Mouse (Mus musculus) embryonic facial prominence, embryonic 14.5 days (tissue): ENCODE results near the gene Slc16a11. TPM values are rescaled to one million over a fixed set of nuclear protein-coding genes. Genes with fewer than 3 reads are reported as not detected.
A peak's percentile ranks its signal among the peaks of the same experiment; 100 is the strongest.

Experiments
- ATAC-seq: fragments of 200-750 bp; cut with Nextera tagmentation; 2 replicates; pipeline ENCODE4 v1.8.0; 2017; ENCODE audit warnings: low read depth, moderate number of reproducible peaks, moderate TSS enrichment
- DNase-seq: peaks from one replicate; pipeline ENCODE4 v3.0.0-alpha.2; 2015; ENCODE audit warnings: low spot score
- H3K27ac ChIP-seq: fragments of 300-500 bp; sonication (generic); replicated peaks from 2 replicates; pipeline ENCODE4 v1.5.1; 2014; ENCODE audit warnings: low read depth, mild to moderate bottlenecking, low read length, moderate library complexity
- H3K27me3 ChIP-seq: fragments of 300-500 bp; sonication (generic); replicated peaks from 2 replicates; pipeline ENCODE4 v1.6.1; 2014; ENCODE audit warnings: low read length; ENCODE audit not compliant: control insufficient read depth, insufficient read depth
- H3K36me3 ChIP-seq: fragments of 300-500 bp; sonication (generic); 2 replicates; pipeline ENCODE4 v1.6.1; 2014; ENCODE audit warnings: low read length, mixed read lengths; ENCODE audit not compliant: control insufficient read depth, insufficient read depth
- H3K4me1 ChIP-seq: fragments of 300-500 bp; sonication (generic); 2 replicates; pipeline ENCODE4 v1.6.1; 2014; ENCODE audit warnings: antibody characterized with exemption, low read length; ENCODE audit not compliant: control insufficient read depth, insufficient read depth
- H3K4me2 ChIP-seq: fragments of 300-500 bp; sonication (generic); 2 replicates; pipeline ENCODE4 v1.6.1; 2014; ENCODE audit warnings: low read depth, mild to moderate bottlenecking, low read length, moderate library complexity, mixed read lengths
- H3K4me3 ChIP-seq: fragments of 300-500 bp; sonication (generic); 2 replicates; pipeline ENCODE4 v1.5.1; 2014; ENCODE audit warnings: low read depth, mild to moderate bottlenecking, low read length
- H3K9ac ChIP-seq: fragments of 300-500 bp; sonication (generic); 2 replicates; pipeline ENCODE4 v1.6.1; 2014; ENCODE audit warnings: low read depth, mild to moderate bottlenecking, low read length, moderate library complexity, mixed read lengths
- H3K9me3 ChIP-seq: fragments of 300-500 bp; sonication (generic); 2 replicates; pipeline ENCODE4 v1.6.1; 2016; ENCODE audit warnings: low read length; ENCODE audit not compliant: control insufficient read depth
- WGBS: fragments of 180-500 bp; shearing (Covaris S2); extraction: QIAGEN DNeasy Blood & Tissue Kit; methylation state at CpG from one replicate; pipeline ENCODE4 v1.1.7; 2014; 5-methylcytosine and 5-hydroxymethylcytosine counted together
- microRNA counts: library from miRNA; unstranded; fragments of <30 nt; microRNA quantifications from one replicate; lab custom pipeline; 2017
- microRNA-seq: library from miRNA; unstranded; fragments of <30 nt; microRNA quantifications from one replicate; pipeline ENCODE4, GENCODE M21; 2016; ENCODE audit warnings: borderline number of aligned reads
- polyA plus RNA-seq: library from polyadenylated mRNA; unstranded; fragments of >200 nt; fragmentation: Nextera tagmentation; extraction: Ambion mirVana; gene quantifications from 2 replicates; pipeline ENCODE4 v1.2.1, GENCODE M21; 2014

The Slc16a11 gene
- polyA plus RNA-seq, 1 experiment from 2014 or later = 3.0 TPM

- no peak for DNase-seq
- Histone ChIP-seq H3K9me3 (no peaks in the 10 kb centered on the region), H3K4me1 (no peaks in the 10 kb centered on the region), H3K9ac (0 out of 2 replicates have a peak overlapping the region, but pooled peaks have one; percentile 14), H3K27ac (peak overlapping the region; percentile 15; the same call in 1 of the 2 replicates), H3K36me3 (no peaks in the 10 kb centered on the region), H3K4me2 (no peak overlapping the region), H3K4me3 (no peak overlapping the region), H3K27me3 (no peaks in the 10 kb centered on the region)
- WGBS = 44% methylated on average over 3 of the region's 3 CpGs
- ATAC-seq = no peak
Observed at GRCm38 (mm10) chr11:70265252-70265651, 52.7 kb downstream of the Slc16a11 start.

- peak; percentile 75 for ATAC-seq
- no peak overlapping the region for H3K4me2 ChIP-seq
- no peaks in the 10 kb centered on the region for H3K36me3 ChIP-seq
- no peaks in the 10 kb centered on the region for H3K27me3 ChIP-seq
- 57% methylated on average over 4 of the region's 4 CpGs for WGBS
- peak; percentile 67 for DNase-seq
- peak overlapping the region; percentile 30; the same call in 1 of the 2 replicates for H3K27ac ChIP-seq
- H3K4me1 ChIP-seq = no peaks in the 10 kb centered on the region
- no peak overlapping the region for H3K4me3 ChIP-seq
- no peak overlapping the region for H3K9ac ChIP-seq
- no peaks in the 10 kb centered on the region for H3K9me3 ChIP-seq
Observed at GRCm38 (mm10) chr11:70265819-70266218, 53.3 kb downstream of the Slc16a11 start.

MicroRNA genes within 50 kb of the gene (microRNA counts, 519-probe panel; counts per million panel counts)
- microRNA mmu-miR-195 (lab: Ali Mortazavi, UCI) (19.3 counts per million), microRNA mmu-miR-497 (lab: Ali Mortazavi, UCI) (2,196 counts per million, percentile 30 among the panel's probes with 10 or more counts)

Small RNA genes within 50 kb of the gene (microRNA-seq; reads per million reads assigned to microRNA genes)
- gene Mir195a (1,329 reads per million, percentile 78 among the genes with 10 or more reads in this experiment), gene Mir497 (not detected), gene Mir497b (not detected)

Other genes with a start within 250 kb of the Slc16a11 start
- gene Cldn7, start 248.0 kb upstream of the Slc16a11 start, polyA plus RNA-seq = 22.3 and 23.7 TPM in 2 replicates
- 37.4 and 39.2 TPM in 2 replicates for gene Ctdnep1, start 231.6 kb upstream of the Slc16a11 start, polyA plus RNA-seq
- 109 and 116 TPM in 2 replicates for gene Elp5, start 230.2 kb upstream of the Slc16a11 start, polyA plus RNA-seq
- gene Gabarap, start 221.6 kb upstream of the Slc16a11 start, polyA plus RNA-seq = 577 and 590 TPM in 2 replicates
- 47.0 and 49.3 TPM in 2 replicates for gene Phf23, start 217.0 kb upstream of the Slc16a11 start, polyA plus RNA-seq
- gene Dvl2, start 212.2 kb upstream of the Slc16a11 start, polyA plus RNA-seq = 30.8 and 36.2 TPM in 2 replicates
- 90.0 and 95.5 TPM in 2 replicates for gene Acadvl, start 197.3 kb upstream of the Slc16a11 start, polyA plus RNA-seq
- gene Dlg4, start 195.8 kb upstream of the Slc16a11 start, polyA plus RNA-seq = 7.3 and 8.4 TPM in 2 replicates
- 2.0 and 2.2 TPM in 2 replicates for gene Asgr1, start 158.7 kb upstream of the Slc16a11 start, polyA plus RNA-seq
- gene Asgr2, start 120.1 kb upstream of the Slc16a11 start, polyA plus RNA-seq = 0.32 TPM in 1 of 2 replicates, not detected in the other
- gene Mgl2, start 82.4 kb upstream of the Slc16a11 start, polyA plus RNA-seq = 0.79 and 2.1 TPM in 2 replicates
- 1.5 and 2.3 TPM in 2 replicates for gene Clec10a, start 56.6 kb upstream of the Slc16a11 start, polyA plus RNA-seq
- gene Slc16a13, start 8.3 kb downstream of the Slc16a11 start, polyA plus RNA-seq = 4.2 and 5.8 TPM in 2 replicates
- 11.6 and 13.0 TPM in 2 replicates for gene Bcl6b, start 17.0 kb downstream of the Slc16a11 start, polyA plus RNA-seq
- gene 0610010K14Rik, start 25.2 kb downstream of the Slc16a11 start, polyA plus RNA-seq = 149 and 172 TPM in 2 replicates
- gene Gm21988, start 27.1 kb downstream of the Slc16a11 start, polyA plus RNA-seq = 9.9 and 12.2 TPM in 2 replicates
- 182 and 204 TPM in 2 replicates for gene Rnasek, start 27.1 kb downstream of the Slc16a11 start, polyA plus RNA-seq
- gene Alox12, start 42.6 kb downstream of the Slc16a11 start, polyA plus RNA-seq = 5.8 and 6.4 TPM in 2 replicates
- gene Alox12e, start 109.9 kb downstream of the Slc16a11 start, polyA plus RNA-seq = 1.9 and 2.1 TPM in 2 replicates
- gene Alox15, start 139.3 kb downstream of the Slc16a11 start, polyA plus RNA-seq = 1.1 and 2.2 TPM in 2 replicates
- 29.8 and 36.2 TPM in 2 replicates for gene Pelp1, start 197.3 kb downstream of the Slc16a11 start, polyA plus RNA-seq
- 19.0 and 24.1 TPM in 2 replicates for gene Arrb2, start 219.9 kb downstream of the Slc16a11 start, polyA plus RNA-seq
- 37.0 and 40.6 TPM in 2 replicates for gene Med11, start 239.2 kb downstream of the Slc16a11 start, polyA plus RNA-seq
- 0.31 and 0.85 TPM in 2 replicates for gene Zmynd15, start 246.7 kb downstream of the Slc16a11 start, polyA plus RNA-seq
- 5.7 and 6.0 TPM in 2 replicates for gene Cxcl16, start 247.2 kb downstream of the Slc16a11 start, polyA plus RNA-seq